Mouse (Mus musculus): ENCODE measurements around the gene Olfr141.

Gene Olfr141

GRCm38 (mm10) chr2:86809918-86810317 is at the start of gene Olfr141:
Olfr141 (minus strand) TSS chr2:86810018.
- no peak for DNase-seq (ENCODE audit: low spot score in 2 of 2)

DNA sequence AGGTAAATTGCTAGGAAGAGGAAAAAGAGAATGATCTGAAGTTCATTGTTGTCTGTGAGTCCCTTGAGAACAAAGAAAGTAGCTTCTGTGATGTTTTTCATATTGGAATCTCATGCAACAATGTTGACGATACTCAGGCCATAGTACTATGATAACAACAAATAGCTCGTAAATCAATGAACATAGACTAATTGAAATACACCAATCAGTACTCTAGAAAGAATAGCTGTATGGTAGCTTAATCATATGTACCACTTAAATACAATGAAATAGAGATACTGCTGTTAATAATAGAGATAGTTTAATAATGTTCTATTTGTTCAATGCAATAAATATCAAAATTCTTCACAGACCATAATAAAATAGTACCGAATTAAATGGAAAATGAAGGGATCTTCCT is 41.8 kb upstream of the Olfr141 start, which contains the start of gene Olfr1095:
Olfr1095 (minus strand) TSS at position 101 of the 400 bp plus-strand sequence.
- no peak for DNase-seq (ENCODE audit: low spot score in 2 of 2)

DNA sequence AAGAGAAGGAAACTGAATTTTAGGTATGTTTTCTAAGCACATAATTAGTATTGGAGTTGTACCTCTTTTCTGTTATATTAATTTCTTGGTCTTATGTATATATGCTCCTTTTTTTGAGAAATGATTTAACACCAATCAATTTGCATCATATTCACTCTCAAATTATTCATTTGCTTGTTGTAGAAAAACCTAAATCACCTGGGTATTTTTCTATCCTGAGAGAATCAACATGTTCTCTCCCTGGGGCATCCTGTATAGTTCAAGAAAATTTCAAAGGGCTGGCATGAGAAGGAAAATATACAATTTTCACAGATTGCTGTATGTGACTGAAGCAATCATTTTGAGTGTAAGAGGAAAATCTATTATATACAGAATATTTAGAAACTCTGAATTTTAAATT is 14.5 kb upstream of the Olfr141 start, which contains the start of gene Olfr1094:
Olfr1094 (plus strand) TSS at position 301 of the 400 bp plus-strand sequence.
- no peak for DNase-seq (ENCODE audit: low spot score in 2 of 2)

DNA sequence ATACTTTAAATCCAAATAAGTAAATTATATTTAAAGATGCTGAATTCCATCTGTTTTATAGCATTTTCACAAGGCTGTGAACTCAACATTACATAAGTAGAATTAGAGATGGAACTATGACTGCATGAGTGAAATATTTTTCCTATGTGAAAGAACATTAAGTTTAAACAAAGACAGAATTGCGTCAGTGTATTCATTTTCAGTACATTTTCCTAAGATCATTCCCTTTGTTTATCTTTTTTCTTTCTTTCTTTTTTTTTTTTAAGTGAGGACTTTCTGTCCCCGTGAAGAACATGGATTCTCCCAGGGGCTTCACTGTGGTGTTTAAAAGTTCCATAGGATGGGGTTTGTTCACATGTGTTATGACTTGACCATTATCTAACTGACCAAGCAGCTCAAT is 27.6 kb downstream of the Olfr141 start, which contains the start of gene Olfr1093:
Olfr1093 (plus strand) TSS at position 301 of the 400 bp plus-strand sequence.
- DNase-seq (ENCODE audit: low spot score in 2 of 2) = no peak

GRCm38 (mm10) chr2:86761050-86761449 is 48.8 kb downstream of the Olfr141 start:
- no peak for DNase-seq (ENCODE audit: low spot score in 2 of 2)

GRCm38 (mm10) chr2:86758893-86759292 is 50.9 kb downstream of the Olfr141 start, which contains the start of gene Olfr1090:
Olfr1090 (minus strand) TSS chr2:86758993.
- no peak for DNase-seq (ENCODE audit: low spot score in 2 of 2)
